Mouse (Mus musculus) hindbrain, embryonic 13.5 days (tissue): ENCODE measurements around the gene Slco1b2. TPM values are rescaled to one million over a fixed set of nuclear protein-coding genes. Genes with fewer than 3 reads are reported as not detected.

Experiments
- ATAC-seq: fragments of 200-750 bp; cut with Nextera tagmentation; 2 replicates; pipeline ENCODE4 v1.8.0; 2017; ENCODE audit warnings: moderate TSS enrichment; ENCODE audit not compliant: low FRiP score
- H3K27ac ChIP-seq: fragments of 300-500 bp; sonication (generic); 2 replicates; pipeline ENCODE4 v1.5.1; 2015; ENCODE audit warnings: inconsistent platforms, mild to moderate bottlenecking, moderate library complexity
- H3K27me3 ChIP-seq: fragments of 300-500 bp; sonication (generic); 2 replicates; pipeline ENCODE4 v1.6.1; 2015; ENCODE audit warnings: mild to moderate bottlenecking, inconsistent platforms
- H3K36me3 ChIP-seq: fragments of 300-500 bp; sonication (generic); 2 replicates; pipeline ENCODE4 v1.6.1; 2015; ENCODE audit warnings: mild to moderate bottlenecking, inconsistent platforms
- H3K4me1 ChIP-seq: fragments of 300-500 bp; sonication (generic); replicated peaks from 2 replicates; pipeline ENCODE4 v1.6.1; 2015; ENCODE audit warnings: inconsistent platforms
- H3K4me2 ChIP-seq: fragments of 300-500 bp; sonication (generic); 2 replicates; pipeline ENCODE4 v1.6.1; 2015; ENCODE audit warnings: inconsistent platforms, mild to moderate bottlenecking, moderate library complexity
- H3K4me3 ChIP-seq: fragments of 300-500 bp; sonication (generic); 2 replicates; pipeline ENCODE4 v1.5.1; 2015; ENCODE audit warnings: mild to moderate bottlenecking, inconsistent platforms
- H3K9ac ChIP-seq: fragments of 300-500 bp; sonication (generic); 2 replicates; pipeline ENCODE4 v1.6.1; 2015; ENCODE audit warnings: mild to moderate bottlenecking, inconsistent platforms
- H3K9me3 ChIP-seq: fragments of 300-500 bp; sonication (generic); 2 replicates; pipeline ENCODE4 v1.6.1; 2016; ENCODE audit warnings: inconsistent platforms
- WGBS: fragments of 180-500 bp; shearing (Covaris S2); methylation state at CpG from one replicate; pipeline ENCODE4 v1.1.7; 2015; 5-methylcytosine and 5-hydroxymethylcytosine counted together
- polyA plus RNA-seq: library from polyadenylated mRNA; unstranded; fragments of >200 nt; fragmentation: Nextera tagmentation; extraction: Ambion mirVana; gene quantifications from 2 replicates; pipeline ENCODE4 v1.2.1, GENCODE M21; 2015

The Slco1b2 gene
- polyA plus RNA-seq, 1 experiment from 2014 or later: not detected

DNA sequence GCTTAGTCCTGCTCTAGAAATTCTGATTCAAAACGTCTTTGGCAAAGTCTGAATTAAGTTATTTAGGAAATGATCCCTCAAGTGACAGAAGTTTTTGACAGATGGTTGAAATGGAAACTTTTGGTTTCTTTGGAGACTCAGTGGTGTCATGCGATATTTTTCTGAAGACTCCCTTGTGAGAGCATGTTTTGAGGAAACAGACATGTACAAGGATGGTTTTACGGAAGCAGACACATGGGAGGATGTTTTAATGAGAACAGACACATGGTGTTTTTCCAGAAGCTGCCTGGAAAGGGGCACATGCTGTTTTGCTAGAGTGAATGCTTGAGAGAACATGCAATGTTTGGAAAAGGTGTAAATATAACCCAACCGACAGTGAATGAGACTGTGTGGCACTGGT lies 57.7 kb downstream of the Slco1b2 start:
- ATAC-seq: no peak
- H3K4me1 ChIP-seq: no peaks in the 10 kb centered on the region
- H3K9me3 ChIP-seq: no peaks in the 10 kb centered on the region
- H3K27ac ChIP-seq: no peak overlapping the region
- no peaks in the 10 kb centered on the region for H3K36me3 ChIP-seq
- H3K4me2 ChIP-seq: no peak overlapping the region
- H3K27me3 ChIP-seq: no peaks in the 10 kb centered on the region
- no peak overlapping the region for H3K4me3 ChIP-seq
- no peak overlapping the region for H3K9ac ChIP-seq
- WGBS: 82% methylated on average over 4 of the region's 4 CpGs

DNA sequence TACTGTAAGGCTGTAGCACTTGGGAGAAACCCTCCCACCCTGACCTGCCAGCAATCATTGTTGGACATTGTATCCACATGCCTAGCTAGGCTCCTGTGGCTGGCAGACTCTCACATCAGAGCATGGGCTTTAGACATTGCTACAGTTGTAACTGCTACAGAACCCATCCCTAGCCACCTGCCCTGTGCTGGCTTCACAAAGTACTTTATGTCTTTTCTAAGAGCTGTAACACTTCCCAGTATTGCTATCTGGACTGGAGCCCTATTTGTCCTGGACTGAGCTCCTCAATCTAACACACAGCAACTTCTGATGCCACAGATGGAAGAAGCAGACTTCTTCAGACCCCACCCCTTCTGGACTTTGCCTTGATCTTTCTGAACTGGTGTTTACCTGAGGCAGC lies 61.9 kb downstream of the Slco1b2 start:
- Histone ChIP-seq H3K4me3 (no peak overlapping the region), H3K9me3 (no peaks in the 10 kb centered on the region), H3K4me2 (no peak overlapping the region), H3K4me1 (no peaks in the 10 kb centered on the region), H3K27ac (no peak overlapping the region), H3K9ac (no peak overlapping the region), H3K27me3 (no peaks in the 10 kb centered on the region), H3K36me3 (no peaks in the 10 kb centered on the region)
- no peak for ATAC-seq

Other genes starting within 250 kb of the Slco1b2 start
- 12.5 and 19.8 TPM in 2 replicates for gene Slco1c1, start 105.2 kb upstream of the Slco1b2 start, polyA plus RNA-seq
- not detected in 2 replicates for gene Gm5724, start 144.3 kb downstream of the Slco1b2 start, polyA plus RNA-seq
- 1.3 and 2.2 TPM in 2 replicates for gene Slco1a4, start 226.7 kb downstream of the Slco1b2 start, polyA plus RNA-seq